Mouse (Mus musculus) urinary bladder, postnatal 36 days (tissue): ENCODE data around the gene Sirpb1c.
"Not testable (repeated sequence)": the region's sequence is repeated elsewhere in the genome, so short reads cannot be mapped to it uniquely, and the experiment has no call there.

Experiments used
- DNase-seq, 2 experiments: peaks; one replicate each; pipeline ENCODE4 v3.0.0; 2022; ENCODE audit warnings: low spot score in 2 of 2, mixed read lengths in 1 of 2

Sirpb1c gene

DNA sequence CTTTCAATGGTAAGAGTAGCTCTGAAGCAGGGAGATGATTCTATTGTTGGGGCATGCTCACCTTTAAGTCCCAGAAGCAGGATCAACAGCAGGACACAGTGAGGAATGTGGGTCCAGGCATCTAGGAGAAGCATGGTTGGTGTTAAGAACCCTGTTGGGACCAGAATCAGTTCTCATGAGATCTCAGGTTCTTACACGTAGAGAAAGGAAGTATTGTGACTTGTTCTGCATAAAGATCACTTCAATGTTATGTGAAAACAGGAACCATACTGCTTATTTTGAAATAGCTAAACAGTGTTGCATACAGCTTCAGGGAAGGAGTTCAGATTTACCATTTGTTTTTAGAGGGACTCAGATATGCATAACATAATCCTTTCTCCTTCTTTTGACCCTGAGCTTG, at the start of gene Sirpb1c:
Sirpb1c (minus strand) TSS at position 249 of the 400 bp plus-strand sequence.
- DNase-seq, result not testable (repeated sequence)

- DNase-seq, result no peak
Measured at GRCm38 (mm10) chr3:15886380-15886779, 38.1 kb upstream of the Sirpb1c start.

GRCm38 (mm10) chr3:15855773-15856172, 7.4 kb upstream of the Sirpb1c start:
- DNase-seq, result not testable (repeated sequence)

GRCm38 (mm10) chr3:15849922-15850321, 1.6 kb upstream of the Sirpb1c start:
- DNase-seq, result no peak

- DNase-seq, result no peak
Measured at GRCm38 (mm10) chr3:15847332-15848047, 838 bp downstream of the Sirpb1c start.

DNA sequence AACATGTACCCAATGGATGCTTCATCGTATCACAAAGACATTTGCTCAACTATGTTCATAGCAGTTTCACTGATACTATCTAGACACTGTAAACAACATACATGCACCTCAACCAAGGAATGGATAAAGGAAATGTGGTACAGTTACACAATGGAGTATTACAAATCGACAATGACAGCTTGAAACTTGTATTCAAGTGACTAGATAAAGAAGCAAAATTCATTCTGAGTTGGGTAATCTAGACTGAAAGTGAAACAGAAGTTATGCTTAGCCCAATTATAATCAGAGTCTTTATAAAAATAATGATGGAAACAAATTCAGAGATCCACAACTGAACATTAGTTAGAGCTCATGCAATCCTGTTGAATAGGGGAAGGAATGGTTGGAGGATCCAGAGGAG, 74.7 kb downstream of the Sirpb1c start:
- not testable (repeated sequence) for DNase-seq
